Mouse (Mus musculus): ENCODE data around the gene Paxx. TPM values are rescaled to one million over a fixed set of nuclear protein-coding genes. Genes with fewer than 3 reads are reported as not detected.

Paxx gene
- total RNA-seq, 2 experiments from 2014 or later, result 41.0 to 48.5 TPM

DNA sequence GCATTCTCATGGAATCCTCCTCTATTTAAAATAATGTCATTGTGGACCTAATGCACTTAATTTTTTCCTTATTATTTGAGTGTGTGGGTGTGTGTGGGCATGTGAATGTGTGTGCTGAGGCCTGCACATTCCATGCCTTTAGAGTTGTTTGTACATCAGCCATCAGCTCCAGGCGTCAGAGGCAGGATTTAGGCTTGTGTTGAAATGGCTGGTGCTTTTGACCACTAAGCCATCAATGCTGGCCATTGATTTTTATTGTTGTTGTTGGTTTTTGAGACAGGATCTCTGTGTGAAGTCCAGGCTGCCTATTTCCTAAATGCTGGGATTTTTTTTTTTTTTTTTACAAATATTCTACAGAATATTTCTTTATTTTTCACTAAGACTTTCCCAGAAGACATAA lies 7.9 kb downstream of the Paxx start:
- DNase-seq (ENCODE audit: low spot score in 2 of 2), result no peak

DNA sequence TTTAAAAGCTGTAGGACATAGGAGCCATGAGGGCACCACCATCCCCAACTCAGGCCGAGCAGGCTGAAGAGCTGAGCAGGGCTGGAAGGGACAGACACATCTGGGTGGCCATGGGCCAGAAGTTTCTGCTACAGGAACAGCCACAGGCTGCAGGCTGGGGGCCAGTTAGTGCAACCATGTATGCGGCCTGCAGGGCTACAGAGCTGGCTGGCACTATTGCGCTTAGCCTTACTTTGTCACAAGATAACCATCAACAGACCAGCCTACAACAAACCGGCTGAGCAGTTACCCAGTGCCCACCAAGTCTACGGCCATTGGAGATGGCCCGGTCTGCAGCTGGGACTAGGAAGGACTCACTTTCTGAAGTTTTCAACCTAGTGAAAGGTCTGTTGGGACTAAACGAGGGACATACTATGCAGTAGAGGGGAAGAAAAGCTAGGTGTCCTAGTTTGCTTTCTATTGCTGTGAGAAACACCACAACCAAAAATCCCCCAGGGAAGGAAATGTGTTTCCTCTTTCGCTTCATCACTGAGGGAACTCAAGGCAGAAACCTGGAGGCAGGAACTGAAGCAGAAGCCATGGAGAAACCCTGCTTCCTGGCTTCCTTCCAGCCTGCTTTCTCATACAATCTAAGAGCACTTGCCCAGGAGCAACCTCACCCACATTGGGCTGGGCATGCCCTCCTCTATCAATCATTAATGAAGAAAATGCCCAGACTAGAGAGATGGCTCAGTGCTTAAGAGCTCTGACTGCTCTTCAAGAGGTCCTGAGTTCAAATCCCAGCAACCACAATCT lies 9.8 kb downstream of the Paxx start:
- no peak for DNase-seq (ENCODE audit: low spot score in 2 of 2)

DNA sequence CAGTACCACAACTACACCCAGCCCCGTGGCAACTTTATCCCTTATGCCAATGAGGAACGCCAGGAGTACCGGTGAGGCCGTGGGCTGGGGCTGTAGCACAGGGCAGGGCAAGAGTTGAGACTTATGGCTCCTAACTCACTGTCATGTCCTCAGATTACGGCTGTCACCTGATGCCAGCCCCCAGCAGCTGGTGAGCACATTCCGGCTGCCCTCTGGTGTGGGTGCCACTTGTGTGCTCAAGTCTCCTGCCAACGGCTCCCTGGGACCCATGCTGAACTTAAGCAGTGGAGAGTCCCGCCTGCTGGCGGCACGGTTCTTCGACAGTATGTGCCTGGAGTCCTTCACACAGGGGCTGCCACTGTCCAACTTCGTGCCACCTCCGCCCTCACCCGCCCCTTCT lies 18.2 kb downstream of the Paxx start:
- no peak for DNase-seq (ENCODE audit: low spot score in 2 of 2)

DNA sequence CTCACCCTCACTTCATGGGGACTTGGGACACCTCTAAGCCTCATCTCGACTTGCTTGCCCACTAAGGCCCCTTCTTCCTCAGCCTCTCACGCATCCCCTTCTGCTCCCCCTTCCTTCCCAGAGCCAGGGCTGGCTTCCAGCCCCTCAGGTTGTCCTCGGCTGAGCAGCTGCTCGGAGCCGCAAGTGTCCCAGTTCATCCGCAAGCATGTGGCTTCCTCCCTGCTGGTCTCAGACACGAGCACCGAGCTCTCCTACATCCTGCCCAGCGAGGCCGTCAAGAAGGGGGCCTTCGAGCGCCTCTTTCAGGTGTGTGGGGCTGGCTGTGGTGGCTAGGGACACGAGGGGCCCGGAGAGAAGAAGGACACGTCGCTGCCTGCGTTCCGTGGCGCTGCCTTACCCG lies 19.8 kb downstream of the Paxx start:
- DNase-seq (ENCODE audit: low spot score in 2 of 2), result no peak

DNA sequence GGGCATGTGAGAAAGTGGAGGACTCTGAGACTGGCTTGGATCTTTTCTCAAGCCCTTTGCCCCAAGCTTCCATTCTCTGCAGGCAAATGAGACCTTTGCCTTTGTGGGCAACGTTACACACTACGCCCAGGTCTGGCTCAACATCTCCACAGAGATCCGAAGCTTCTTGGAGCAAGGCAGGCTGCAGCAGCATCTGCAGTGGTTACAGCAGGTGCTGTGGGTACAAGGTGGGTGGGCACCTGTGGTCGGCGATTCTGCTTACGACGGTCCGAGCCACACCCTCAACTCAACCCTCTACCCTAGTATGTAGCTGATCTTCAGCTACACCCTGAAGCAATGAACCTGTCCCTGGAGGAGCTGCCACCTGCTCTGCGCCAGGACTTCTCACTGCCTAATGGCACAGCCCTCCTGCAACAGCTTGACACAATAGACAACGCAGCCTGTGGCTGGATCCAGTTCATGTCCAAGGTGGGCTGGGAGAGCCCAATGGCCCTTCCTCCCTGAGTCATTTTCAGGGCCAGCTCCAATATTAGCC lies 24.5 kb downstream of the Paxx start:
- DNase-seq (ENCODE audit: low spot score in 2 of 2), result no peak

DNA sequence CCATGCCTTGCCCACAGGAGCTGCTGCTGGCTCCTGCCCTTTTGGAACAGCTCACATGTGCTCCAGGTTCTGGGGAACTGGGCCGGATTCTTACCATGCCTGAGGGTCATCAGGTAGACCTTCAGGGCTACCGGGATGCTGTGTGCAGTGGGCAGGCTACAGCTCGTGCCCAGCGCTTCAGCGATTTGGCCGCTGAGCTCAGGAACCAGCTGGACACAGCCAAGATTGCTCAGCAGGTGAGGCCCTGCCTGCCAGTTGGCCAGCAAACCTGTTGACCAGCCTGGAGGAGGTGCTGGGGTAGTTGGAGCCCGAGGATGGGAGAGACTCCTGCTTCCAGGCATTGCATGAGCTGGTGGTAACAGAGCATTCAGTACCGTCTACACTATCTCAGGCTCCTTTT lies 26.6 kb downstream of the Paxx start:
- no peak for DNase-seq (ENCODE audit: low spot score in 2 of 2)

DNA sequence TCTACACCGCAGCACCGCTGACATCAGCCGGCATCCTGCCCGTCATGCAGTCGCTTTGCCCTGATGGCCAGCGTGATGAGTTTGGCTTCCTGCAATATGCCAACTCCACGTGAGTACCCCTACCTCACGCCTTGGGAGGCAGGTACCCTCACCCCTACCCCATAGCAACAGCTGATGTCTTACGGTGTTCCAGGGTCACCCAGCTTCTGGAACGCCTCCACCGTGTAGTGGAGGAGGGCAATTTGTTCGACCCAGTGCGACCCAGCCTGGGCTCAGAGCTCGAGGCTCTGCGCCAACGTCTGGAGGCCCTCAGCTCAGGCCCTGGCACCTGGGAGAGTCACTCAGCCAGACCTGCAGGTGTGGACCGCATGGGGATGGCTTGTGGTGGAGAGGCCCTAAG lies 27.8 kb downstream of the Paxx start:
- DNase-seq (ENCODE audit: low spot score in 2 of 2), result no peak

DNA sequence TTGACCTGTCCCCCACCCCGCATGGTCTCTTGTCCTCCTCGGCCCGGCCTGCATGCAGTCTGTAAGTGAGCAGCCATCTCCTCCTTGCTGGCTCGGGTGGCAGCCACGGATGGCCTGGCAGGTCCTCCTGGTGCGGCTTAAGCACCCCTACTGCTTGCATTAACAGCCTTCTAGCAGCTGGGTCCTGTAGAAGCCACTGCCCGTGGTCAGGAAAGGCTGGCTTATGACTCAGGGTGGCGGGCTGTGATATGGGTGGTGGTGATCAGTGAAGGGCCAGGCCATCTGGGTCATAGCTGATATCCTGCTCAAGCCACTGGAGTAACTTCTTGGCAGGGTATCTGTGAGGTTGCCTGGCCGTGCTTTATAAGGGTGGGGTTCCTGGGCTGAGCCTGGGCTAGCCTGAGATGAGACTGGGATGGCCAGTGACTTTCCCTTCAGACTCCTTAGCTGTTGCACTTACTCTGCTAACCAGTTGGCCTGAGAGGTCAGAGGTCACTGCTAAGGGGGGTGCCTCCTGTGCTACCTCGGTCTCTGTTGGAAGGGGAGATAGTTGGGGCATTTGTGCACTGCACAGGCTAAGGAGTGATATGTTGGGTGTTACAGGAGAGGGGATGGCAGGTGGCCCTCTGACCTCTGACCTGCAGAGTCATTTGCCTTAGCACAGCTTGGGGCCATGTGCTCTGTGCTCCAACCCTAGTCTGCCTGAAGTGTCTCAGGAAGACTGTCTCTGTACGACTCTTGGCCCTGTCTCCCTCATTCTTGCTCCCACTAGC lies 28.4 kb downstream of the Paxx start:
- no peak for DNase-seq (ENCODE audit: low spot score in 2 of 2)

DNA sequence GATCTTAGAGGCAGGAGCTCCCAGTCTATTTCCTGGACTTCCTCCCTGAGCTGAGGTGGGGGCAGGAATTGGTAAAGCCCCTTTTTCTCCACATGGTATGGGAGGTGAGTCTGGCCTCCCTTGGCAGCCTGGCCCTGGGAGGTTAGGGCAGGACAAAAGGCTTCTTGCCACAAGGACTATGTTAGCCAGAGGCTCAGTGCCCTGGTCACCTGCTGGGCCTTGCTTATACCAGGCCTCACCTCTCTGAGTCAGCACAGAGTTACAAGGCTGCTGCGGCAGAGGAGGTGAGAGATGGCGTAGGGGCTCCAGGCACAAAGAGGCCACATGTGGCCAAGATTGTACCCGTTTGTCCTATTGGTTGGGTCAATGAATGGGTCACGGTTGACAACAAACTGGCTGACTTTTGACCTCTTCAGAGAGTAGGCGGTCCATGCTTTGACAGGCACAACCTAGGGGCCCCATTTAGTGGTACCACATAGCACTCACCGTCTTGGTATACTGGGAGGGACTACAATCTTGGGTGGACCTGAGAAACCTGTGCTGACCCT lies 29.5 kb downstream of the Paxx start:
- no peak for DNase-seq (ENCODE audit: low spot score in 2 of 2)

DNA sequence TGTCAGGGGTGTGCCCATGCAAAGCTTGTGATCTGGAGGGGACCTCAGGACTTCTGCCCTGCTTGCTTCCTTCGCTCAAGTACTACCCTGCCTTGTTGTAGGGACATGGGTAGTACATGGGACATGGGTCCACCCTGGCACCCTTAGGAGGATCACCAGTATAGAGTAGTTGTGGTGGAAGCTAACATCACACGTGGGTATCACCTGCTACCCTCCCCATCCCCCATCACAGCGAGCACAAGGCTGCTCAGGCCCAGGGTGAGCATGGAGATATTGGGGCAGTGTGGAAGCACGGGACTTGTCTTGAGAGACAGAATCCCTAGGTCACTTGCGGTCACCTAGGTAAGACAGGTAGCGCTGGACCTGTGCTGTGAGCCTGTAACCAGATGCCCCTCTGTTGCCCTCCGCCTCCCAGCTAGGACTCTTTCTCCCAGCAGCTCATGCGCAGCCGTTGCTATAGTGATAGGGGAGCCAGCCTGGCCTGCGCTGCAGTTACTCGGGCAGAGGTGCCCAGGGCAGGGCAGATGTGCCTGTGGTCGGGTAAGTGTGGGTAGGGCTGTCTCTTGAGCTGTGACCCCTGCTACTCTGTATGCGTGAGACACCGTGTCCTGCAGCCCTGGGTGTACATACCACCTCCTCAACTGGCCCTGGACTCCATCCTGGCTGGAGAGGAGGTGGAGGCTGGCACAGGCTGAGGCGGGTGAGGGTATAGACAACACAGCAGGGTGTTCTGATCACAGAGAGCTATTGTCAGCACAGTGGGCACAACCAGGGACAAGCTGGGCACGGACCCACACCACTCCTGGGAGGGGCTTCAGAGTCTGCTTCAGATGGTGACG lies 30.3 kb downstream of the Paxx start:
- DNase-seq (ENCODE audit: low spot score in 2 of 2), result no peak

DNA sequence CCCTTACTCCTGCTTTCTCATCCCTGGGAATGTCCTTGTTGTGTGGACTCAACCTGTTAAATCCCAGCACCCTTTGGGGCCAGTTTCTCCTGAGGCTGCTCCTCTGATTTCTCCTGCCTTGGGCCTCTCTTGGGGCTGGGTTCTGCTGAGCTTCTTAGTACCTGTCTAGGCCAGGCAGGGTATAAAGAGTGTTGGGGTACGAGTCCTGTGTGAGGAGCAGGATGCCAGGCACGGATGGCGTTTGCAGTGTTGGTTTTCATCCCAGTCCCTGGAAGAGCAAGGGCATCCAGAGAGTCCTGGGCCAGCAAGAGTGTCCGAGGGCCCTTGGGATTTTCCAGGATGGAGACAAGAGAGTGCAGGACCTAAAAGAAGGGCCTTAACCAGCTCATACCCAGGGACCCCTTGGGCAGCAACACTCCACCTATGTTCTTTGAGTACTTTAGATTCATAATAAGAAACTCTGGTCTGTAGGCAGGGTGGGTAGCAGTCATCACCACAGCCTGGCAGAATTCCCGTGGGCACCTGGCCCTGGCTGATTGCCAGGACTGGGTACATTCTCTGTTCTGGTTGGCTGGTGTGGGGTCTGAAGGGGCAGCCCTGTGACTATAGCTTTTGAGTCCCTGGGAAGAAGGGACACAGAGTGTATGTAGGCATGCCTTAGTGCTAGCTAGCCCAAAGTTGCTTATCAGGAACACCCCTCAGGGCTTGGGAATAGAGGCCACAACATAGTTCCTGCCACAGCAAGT lies 31.3 kb downstream of the Paxx start:
- DNase-seq (ENCODE audit: low spot score in 2 of 2), result no peak

DNA sequence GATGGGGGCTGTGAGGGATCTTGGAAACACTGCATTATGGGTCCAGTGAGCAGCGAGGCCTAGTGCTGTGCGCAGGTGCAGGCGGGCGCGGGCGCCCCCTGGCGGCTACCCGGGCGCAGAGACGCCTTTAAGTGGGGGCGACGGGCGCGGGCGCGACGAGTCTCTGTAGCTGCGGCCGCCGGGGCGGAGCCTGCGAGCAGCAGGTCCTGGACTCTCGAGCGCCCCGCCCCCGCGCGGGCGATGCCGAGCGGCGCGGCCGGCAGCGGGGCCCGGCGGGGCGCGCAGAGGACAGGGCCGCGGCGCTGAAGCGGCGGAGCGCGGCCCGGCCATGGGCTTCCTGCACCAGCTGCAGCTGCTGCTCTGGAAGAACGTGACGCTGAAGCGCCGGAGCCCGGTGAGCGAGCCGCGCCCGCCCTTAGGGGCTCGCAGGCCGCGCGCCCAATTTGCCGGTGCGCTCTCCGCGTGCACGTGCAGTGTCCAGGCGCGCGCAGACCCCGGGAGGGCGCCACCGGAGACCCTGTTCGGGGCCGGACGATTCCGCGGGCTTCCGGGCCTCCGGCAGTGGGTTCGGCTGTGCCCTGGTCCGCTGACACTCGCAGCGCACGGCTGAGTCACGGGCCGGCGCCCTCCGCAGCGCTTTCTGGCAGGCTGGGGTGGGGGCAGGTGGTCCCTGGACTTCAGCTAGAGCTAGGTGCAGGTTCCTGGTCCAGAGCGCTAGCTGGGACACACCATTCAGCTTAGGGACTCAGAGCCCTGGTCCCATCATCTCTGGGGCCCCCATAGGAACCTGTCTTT lies 32.3 kb downstream of the Paxx start, which contains the start of gene Abca2:
TSS of gene Abca2 (plus strand) at position 262 of the 795 bp plus-strand sequence.
- peak; percentile 84 to 88 for DNase-seq (ENCODE audit: low spot score in 2 of 2)

DNA sequence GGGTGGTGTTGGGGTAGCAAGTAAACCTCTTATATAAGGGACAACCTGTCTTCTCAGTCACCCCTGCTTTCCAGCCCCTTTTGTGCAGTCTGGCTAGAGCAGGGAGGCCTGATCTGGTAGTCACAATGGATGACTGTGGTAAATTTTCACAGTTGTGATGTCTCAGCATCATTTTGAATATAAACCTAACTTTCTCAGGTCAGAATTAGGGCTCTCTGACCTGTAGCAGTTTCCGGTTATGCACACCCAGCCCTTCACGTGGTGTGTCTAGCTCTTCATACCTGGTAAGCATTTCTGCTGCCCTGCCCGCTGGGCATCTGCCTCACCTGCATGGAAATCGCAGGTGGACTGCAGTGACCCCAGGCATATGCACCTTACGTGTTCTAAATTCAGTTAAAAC lies 33.6 kb downstream of the Paxx start:
- DNase-seq (ENCODE audit: low spot score in 2 of 2), result no peak

DNA sequence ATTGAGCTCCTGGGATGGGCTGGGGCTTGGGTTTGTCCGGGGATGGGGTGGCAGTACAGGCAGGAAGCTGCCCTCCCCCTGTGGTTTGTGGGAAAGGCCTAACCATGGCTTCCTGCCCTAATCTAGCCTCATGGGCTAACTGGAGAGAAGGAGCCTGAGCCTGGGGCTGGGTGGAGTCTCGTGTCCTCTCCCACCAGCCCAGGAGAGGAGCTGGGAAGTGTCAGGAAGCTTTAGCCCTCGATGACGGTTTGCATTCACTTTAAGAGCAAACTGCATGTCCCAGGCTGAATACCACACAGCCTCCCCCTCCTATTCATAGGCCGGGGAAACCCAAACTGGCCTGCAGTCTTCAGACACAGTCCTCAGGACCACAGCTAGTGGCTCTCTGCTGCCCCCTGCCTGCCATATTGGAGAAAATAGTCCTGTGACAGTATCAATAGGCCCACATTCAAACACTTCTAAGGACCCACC lies 34.1 kb downstream of the Paxx start:
- DNase-seq (ENCODE audit: low spot score in 2 of 2), result peak in 1 of 2 experiments; percentile 50

DNA sequence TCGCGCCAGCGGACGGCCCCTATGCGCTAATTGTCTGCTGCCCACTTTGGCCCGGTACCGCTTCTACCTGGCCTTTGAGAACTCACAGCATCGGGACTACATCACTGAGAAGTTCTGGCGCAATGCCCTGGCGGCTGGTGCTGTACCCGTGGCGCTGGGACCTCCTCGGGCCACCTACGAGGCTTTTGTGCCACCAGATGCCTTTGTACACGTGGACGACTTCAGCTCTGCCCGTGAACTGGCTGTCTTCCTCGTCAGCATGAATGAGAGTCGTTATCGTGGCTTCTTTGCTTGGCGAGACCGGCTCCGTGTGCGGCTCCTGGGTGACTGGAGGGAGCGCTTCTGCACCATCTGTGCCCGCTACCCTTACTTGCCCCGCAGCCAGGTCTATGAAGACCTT lies 35.4 kb downstream of the Paxx start:
- no peak for DNase-seq (ENCODE audit: low spot score in 2 of 2)

DNA sequence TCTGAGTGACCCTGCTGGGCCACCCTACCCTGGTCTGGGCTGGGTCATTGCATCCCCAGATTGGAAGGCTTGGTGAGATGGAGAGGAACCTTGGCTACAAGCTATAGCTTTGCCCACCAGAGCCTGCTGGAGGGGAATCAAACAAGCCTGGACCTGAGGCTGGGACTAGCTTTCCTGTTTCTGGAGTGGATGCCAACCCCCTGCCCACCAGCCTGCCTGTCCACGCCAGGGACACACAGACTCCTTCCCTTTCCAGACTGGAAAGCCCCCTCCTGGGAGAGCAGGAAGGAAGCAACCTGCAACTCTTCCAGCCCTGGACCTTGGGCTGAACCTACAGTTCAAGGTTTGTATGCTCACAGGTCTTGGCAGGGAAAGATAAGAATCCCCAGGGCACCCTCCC lies 37.3 kb downstream of the Paxx start:
- DNase-seq (ENCODE audit: low spot score in 2 of 2), result no peak

DNA sequence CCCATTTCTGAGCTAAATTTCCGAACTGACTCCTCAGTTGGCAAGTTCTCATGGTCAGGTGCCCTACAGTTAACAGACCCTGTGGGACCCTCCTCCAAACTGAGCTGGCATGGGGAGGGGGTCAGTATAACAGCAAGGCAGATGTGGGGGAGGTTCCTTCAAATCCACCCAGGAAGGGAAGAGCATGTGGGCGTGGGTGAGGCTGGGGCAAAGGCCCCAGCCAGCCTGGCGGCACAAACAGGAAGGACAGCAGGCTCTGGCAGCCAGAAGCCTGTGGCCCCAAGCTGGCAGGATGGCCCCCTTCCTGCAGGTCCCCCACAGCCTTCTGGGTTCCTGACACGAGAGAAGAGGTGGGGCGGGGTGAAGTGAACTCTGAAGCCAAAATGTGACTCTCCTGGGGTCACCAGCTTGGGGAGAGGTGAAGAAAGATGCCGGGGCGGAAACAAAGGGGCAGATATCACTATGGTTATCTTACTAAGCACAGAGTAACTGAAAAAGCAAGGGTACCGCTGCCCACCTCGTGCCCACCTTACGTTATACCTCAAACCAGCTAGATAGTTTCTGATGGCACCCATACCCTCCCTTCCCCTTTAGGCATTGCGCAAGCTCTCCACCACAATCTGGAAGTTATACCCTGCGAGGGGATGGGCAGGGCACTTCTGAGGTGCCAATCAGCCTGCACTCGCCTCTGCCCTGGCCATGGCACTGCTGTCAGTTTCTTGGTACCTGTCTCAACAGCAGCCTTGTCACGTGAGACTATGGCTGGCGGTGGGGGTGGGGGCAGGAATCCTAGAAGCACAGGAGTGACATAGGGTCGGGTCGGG lies 38.1 kb downstream of the Paxx start, which contains the start of gene Fut7:
TSS of gene Fut7 (plus strand) at position 681 of the 824 bp plus-strand sequence.
- DNase-seq (ENCODE audit: low spot score in 2 of 2), result no peak

DNA sequence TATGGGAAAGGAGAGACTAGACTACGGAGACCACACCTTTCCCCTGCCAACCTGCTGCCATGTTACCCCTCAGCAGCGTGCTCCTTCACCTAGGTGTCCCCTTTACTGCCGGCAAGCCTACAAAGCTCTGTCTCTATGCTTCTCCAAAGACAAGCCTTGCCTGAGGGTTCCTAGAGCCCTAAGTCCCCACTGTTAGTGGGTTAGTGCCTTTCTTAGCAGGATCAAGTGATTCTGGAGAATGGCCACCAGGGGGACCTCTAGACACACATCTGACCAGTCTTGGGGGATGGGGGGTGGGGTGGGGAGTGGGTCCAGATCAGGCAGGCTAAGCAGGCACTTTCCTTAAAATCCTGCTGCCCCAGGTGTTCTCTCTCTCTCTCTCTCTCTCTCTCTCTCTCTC lies 39.0 kb downstream of the Paxx start:
- DNase-seq (ENCODE audit: low spot score in 2 of 2), result no peak

All from adrenal gland, postnatal 4 days (tissue).